Mouse (Mus musculus) CH12.LX (cell line): ENCODE measurements around the gene App. TPM values are rescaled to one million over a fixed set of nuclear protein-coding genes. Genes with fewer than 3 reads are reported as not detected.

ENCODE experiments used
- DNase-seq: peaks from one replicate; pipeline ENCODE4 v3.0.0-alpha.2; 2013; ENCODE audit errors: extremely low read depth
- H3K27ac ChIP-seq: 2 replicates; pipeline ENCODE4 v1.5.1; 2012; ENCODE audit warnings: low read depth, mild to moderate bottlenecking, control low read depth, moderate library complexity; ENCODE audit not compliant: insufficient read depth
- H3K27me3 ChIP-seq: replicated peaks from 2 replicates; pipeline ENCODE3; 2012; ENCODE audit warnings: inconsistent platforms
- H3K36me3 ChIP-seq, 2 experiments: replicated peaks in 1 of 2; 2 replicates each; pipeline versions ENCODE3 to v1.6.1; 2012; ENCODE audit warnings: inconsistent platforms in 1 of 2, low read length in 1 of 2, mild to moderate bottlenecking in 1 of 2, mixed read lengths in 1 of 2, moderate library complexity in 1 of 2; ENCODE audit not compliant: control insufficient read depth in 1 of 2, insufficient read depth in 1 of 2
- H3K4me1 ChIP-seq, 2 experiments: 2 replicates each; pipeline ENCODE4 v1.6.1; 2012; ENCODE audit warnings: inconsistent platforms in 1 of 2, moderate library complexity in 1 of 2; ENCODE audit not compliant: insufficient read depth in 2 of 2, control insufficient read depth in 1 of 2
- H3K4me2 ChIP-seq: 2 replicates; pipeline ENCODE4 v1.6.1; 2012; ENCODE audit warnings: low read depth, mild to moderate bottlenecking, control low read depth; ENCODE audit not compliant: poor library complexity, insufficient read depth, severe bottlenecking
- H3K4me3 ChIP-seq, 3 experiments: fragments of 150-350 bp in 1 of 3; sonication (generic) in 1 of 3; replicated peaks in 1 of 3; 2 replicates each; pipeline versions ENCODE3 to v1.5.1; 2011 to 2012; ENCODE audit warnings: low read depth in 2 of 3, low read length in 2 of 3, mild to moderate bottlenecking in 2 of 3, moderate library complexity in 2 of 3, control low read depth in 1 of 3, improper control_type of control experiment in 1 of 3, inconsistent platforms in 1 of 3, mixed read lengths in 1 of 3; ENCODE audit not compliant: poor library complexity in 1 of 3
- H3K79me2 ChIP-seq: replicated peaks from 2 replicates; pipeline ENCODE4 v1.6.1; 2012; ENCODE audit warnings: mild to moderate bottlenecking, moderate library complexity; ENCODE audit not compliant: control insufficient read depth, poor library complexity, insufficient read depth, severe bottlenecking; ENCODE audit errors: extremely low read depth
- H3K9ac ChIP-seq: 2 replicates; pipeline ENCODE4 v1.6.1; 2012; ENCODE audit warnings: low read depth, mild to moderate bottlenecking, control low read depth, moderate library complexity; ENCODE audit not compliant: insufficient read depth
- H3K9me3 ChIP-seq: replicated peaks from 2 replicates; pipeline ENCODE3; 2012; ENCODE audit warnings: low read length, inconsistent platforms, mixed read lengths
- BHLHE40 ChIP-seq: IDR thresholded peaks from 2 replicates; pipeline ENCODE4 v1.6.1; 2011; ENCODE audit warnings: mild to moderate bottlenecking, low read depth, low read length, improper control_type of control experiment
- CHD2 ChIP-seq: IDR thresholded peaks from 2 replicates; pipeline ENCODE4 v1.6.1; 2011; ENCODE audit warnings: low read length, improper control_type of control experiment
- ELF1 ChIP-seq: IDR thresholded peaks from 2 replicates; pipeline ENCODE4 v1.6.1; 2014; ENCODE audit warnings: low read depth, mild to moderate bottlenecking, inconsistent platforms, low read length, improper control_type of control experiment
- ETS1 ChIP-seq: conservative IDR thresholded peaks from 2 replicates; pipeline ENCODE4 v1.6.1; 2012; ENCODE audit warnings: low read depth, mild to moderate bottlenecking, inconsistent platforms, low read length, improper control_type of control experiment, moderate library complexity
- IRF4 ChIP-seq: IDR thresholded peaks from 2 replicates; pipeline ENCODE4 v1.6.1; 2014; ENCODE audit warnings: low read depth, mild to moderate bottlenecking, inconsistent platforms, low read length, improper control_type of control experiment
- JUND ChIP-seq: conservative IDR thresholded peaks from 2 replicates; pipeline ENCODE4 v1.6.1; 2011; ENCODE audit warnings: low read depth, low read length, improper control_type of control experiment
- MAFK ChIP-seq: IDR thresholded peaks from 2 replicates; pipeline ENCODE4 v1.6.1; 2011; ENCODE audit warnings: low read length, improper control_type of control experiment; ENCODE audit not compliant: insufficient replicate concordance
- MAZ ChIP-seq: IDR thresholded peaks from 2 replicates; pipeline ENCODE4 v1.6.1; 2012; ENCODE audit warnings: low read depth, mild to moderate bottlenecking, inconsistent platforms, low read length, improper control_type of control experiment, moderate library complexity
- MEF2A ChIP-seq: IDR thresholded peaks from 2 replicates; pipeline ENCODE4 v1.6.1; 2014; ENCODE audit warnings: low read depth, mild to moderate bottlenecking, inconsistent platforms, low read length, improper control_type of control experiment, borderline replicate concordance
- NELFE ChIP-seq: IDR thresholded peaks from 2 replicates; pipeline ENCODE4 v1.6.1; 2011; ENCODE audit warnings: low read depth, low read length, improper control_type of control experiment
- NRF1 ChIP-seq: IDR thresholded peaks from 2 replicates; pipeline ENCODE4 v1.6.1; 2014; ENCODE audit warnings: low read depth, mild to moderate bottlenecking, inconsistent platforms, low read length, improper control_type of control experiment, moderate library complexity
- PAX5 ChIP-seq: IDR thresholded peaks from 2 replicates; pipeline ENCODE4 v1.6.1; 2012; ENCODE audit warnings: low read length, inconsistent platforms, mixed read lengths
- POLR2A ChIP-seq: IDR thresholded peaks from 2 replicates; pipeline ENCODE4 v1.6.1; 2011; ENCODE audit warnings: low read depth, mild to moderate bottlenecking, improper control_type of control experiment, low read length
- SIN3A ChIP-seq: IDR thresholded peaks from 2 replicates; pipeline ENCODE4 v1.6.1; 2012; ENCODE audit warnings: low read length, improper control_type of control experiment, inconsistent platforms
- SMC3 ChIP-seq: IDR thresholded peaks from 2 replicates; pipeline ENCODE4 v1.6.1; 2011; ENCODE audit warnings: low read depth, low read length, improper control_type of control experiment
- TBP ChIP-seq: conservative IDR thresholded peaks from 2 replicates; pipeline ENCODE4 v1.6.1; 2011; ENCODE audit warnings: low read depth, low read length, improper control_type of control experiment
- UBTF ChIP-seq: IDR thresholded peaks from 2 replicates; pipeline ENCODE4 v1.6.1; 2012; ENCODE audit warnings: low read depth, mild to moderate bottlenecking, inconsistent platforms, low read length, improper control_type of control experiment, moderate library complexity
- USF1 ChIP-seq: IDR thresholded peaks from 2 replicates; pipeline ENCODE4 v1.6.1; 2014; ENCODE audit warnings: low read depth, mild to moderate bottlenecking, inconsistent platforms, low read length, improper control_type of control experiment
- ZC3H11A ChIP-seq: IDR thresholded peaks from 2 replicates; pipeline ENCODE4 v1.6.1; 2012; ENCODE audit warnings: low read depth, mild to moderate bottlenecking, inconsistent platforms, low read length, improper control_type of control experiment
- ZNF384 ChIP-seq: IDR thresholded peaks from 2 replicates; pipeline ENCODE4 v1.6.1; 2012; ENCODE audit warnings: low read depth, low read length, improper control_type of control experiment, inconsistent platforms
- dilution Hi-C: fragments of 300-500 bp; cut with MboI; formaldehyde crosslinking; loops from 2 replicates; pipeline ENCODE4 v1.14.3; 2020; ENCODE audit warnings: low sequenced_read_pairs; ENCODE audit not compliant: extremely low pct_unique_long_range_greater_than_20kb, extremely low pct_ligation_motif_present
- in situ Hi-C: fragments of 300-500 bp; cut with MboI; formaldehyde crosslinking; loops from 3 replicates; pipeline ENCODE4 v1.14.3; 2019; ENCODE audit warnings: low sequenced_read_pairs, low pct_ligation_motif_present, low pct_unique_long_range_greater_than_20kb, mixed read lengths
- polyA plus RNA-seq: library from polyadenylated mRNA; unstranded; fragments of >175 nt; gene quantifications from 2 replicates; pipeline ENCODE4 v1.2.1, GENCODE M21; 2012; ENCODE audit warnings: low read depth; ENCODE audit not compliant: insufficient read length
- total RNA-seq, 2 experiments: library from RNA; depleted of rRNA; stranded (reverse); fragments of 300-350 nt in 1 of 2; fragments of >200 nt in 1 of 2; gene quantifications; 2 replicates each; pipeline ENCODE4 v1.2.3; 2012 to 2014

App gene
- total and polyA plus RNA-seq, 3 experiments = 31.1 to 99.2 (median 84.1) TPM

DNA sequence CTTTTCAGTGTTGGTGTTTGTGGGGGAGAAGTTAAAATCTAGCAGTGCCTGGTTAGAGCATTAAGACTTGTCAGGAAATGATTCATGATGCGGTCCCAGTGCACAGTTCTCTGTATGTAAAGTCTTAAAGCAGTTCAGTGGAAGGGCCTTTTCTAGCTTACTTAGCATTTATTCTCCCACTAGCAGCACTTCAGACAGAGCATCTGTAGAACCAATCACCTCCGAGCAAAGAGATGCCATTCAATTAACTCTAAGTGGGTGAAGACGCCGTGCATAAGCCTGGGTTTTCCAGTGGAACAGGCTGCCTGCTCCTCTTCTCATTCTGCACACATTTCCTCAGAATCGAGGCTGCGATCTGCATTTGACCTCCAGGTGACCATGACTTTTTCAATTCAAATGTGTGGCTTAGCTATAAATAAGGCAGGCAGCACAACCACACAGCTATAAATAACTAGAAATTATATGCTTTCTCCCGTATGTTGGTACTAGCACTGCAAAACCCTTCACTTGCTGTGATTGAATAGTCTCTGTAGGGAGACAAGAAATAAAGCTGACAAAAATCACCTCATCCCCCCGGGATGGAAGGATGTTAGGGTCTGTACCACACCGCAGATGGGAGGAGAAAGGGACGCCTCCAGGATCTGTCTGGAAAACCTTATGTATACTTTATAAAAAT lies 135.5 kb downstream of the App start:
- H3K36me3 ChIP-seq = peaks cover 18 to 38% of the 10 kb centered on the region in 2 experiments
- no peaks in the 10 kb centered on the region for H3K27me3 ChIP-seq
- DNase-seq = peak; percentile 73
- no peaks in the 10 kb centered on the region for H3K79me2 ChIP-seq
- in situ Hi-C loops (no loop called here), dilution Hi-C loops (no loop called here)
- H3K4me1 ChIP-seq = peaks cover 11 to 36% of the 10 kb centered on the region in 2 experiments; a peak in 3 of 4 replicates
- H3K27ac ChIP-seq = peak overlapping the region; percentile 29; the same call in 1 of the 2 replicates
- H3K9me3 ChIP-seq = peaks cover 6% of the 10 kb centered on the region
- H3K4me3 ChIP-seq = no peak overlapping the region
- TF ChIP-seq MAFK = peak; percentile 50; the same call in 1 of the 2 replicates
- peak; percentile 8; the same call in 1 of the 2 replicates for TF ChIP-seq BHLHE40
- TF ChIP-seq PAX5 = no peak
- TF ChIP-seq MEF2A = peak; percentile 94
- TF ChIP-seq TBP = no peak
- TF ChIP-seq ETS1 = 0 out of 2 replicates have a peak, but pooled peaks have one; percentile 16
- peak overlapping the region; percentile 17 for H3K4me2 ChIP-seq
- 0 out of 2 replicates have a peak overlapping the region, but pooled peaks have one; percentile 0 for H3K9ac ChIP-seq

DNA sequence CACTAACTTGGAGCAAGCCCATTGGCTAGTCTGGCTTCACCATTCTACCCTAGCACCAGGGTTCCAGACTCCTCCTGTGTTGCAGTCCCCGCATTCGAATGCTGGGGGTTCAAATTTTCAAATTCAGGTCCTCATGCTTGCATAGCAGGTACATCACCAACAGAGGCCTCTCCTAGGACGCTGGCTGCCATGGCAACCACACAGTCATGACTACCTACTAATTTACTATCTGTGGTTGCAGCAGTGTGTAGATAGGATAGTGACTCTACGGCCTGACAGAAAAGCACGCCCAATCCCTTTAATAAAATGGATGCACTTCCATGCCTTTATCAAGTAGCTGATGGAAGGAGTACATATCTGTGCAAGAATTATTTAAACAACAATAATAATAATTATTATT lies 137.8 kb downstream of the App start:
- no peak overlapping the region for H3K4me2 ChIP-seq
- no peak overlapping the region for H3K27ac ChIP-seq
- H3K27me3 ChIP-seq = no peaks in the 10 kb centered on the region
- in situ Hi-C loops = no loop called here
- DNase-seq = no peak
- dilution Hi-C loops = no loop called here
- no peak overlapping the region for H3K9ac ChIP-seq
- H3K9me3 ChIP-seq = peaks cover 6% of the 10 kb centered on the region
- H3K4me3 ChIP-seq = no peak overlapping the region
- H3K4me1 ChIP-seq = peaks cover 11 to 39% of the 10 kb centered on the region in 2 experiments; a peak in 3 of 4 replicates
- no peaks in the 10 kb centered on the region for H3K79me2 ChIP-seq
- TF ChIP-seq ELF1 (no peak), NRF1 (no peak), POLR2A (no peak), ZC3H11A (no peak), ZNF384 (no peak), IRF4 (no peak), SMC3 (no peak), USF1 (no peak), MAZ (no peak), NELFE (no peak), CHD2 (no peak), MEF2A (no peak), SIN3A (no peak), TBP (no peak), UBTF (no peak), JUND (no peak)
- peaks cover 13 to 44% of the 10 kb centered on the region in 2 experiments for H3K36me3 ChIP-seq
